Mouse (Mus musculus): ENCODE data around the gene Snap25. TPM values are rescaled to one million over a fixed set of nuclear protein-coding genes. Genes with fewer than 3 reads are reported as not detected.

The Snap25 gene
- polyA plus RNA-seq, 1 experiment: 3,013 TPM

DNA sequence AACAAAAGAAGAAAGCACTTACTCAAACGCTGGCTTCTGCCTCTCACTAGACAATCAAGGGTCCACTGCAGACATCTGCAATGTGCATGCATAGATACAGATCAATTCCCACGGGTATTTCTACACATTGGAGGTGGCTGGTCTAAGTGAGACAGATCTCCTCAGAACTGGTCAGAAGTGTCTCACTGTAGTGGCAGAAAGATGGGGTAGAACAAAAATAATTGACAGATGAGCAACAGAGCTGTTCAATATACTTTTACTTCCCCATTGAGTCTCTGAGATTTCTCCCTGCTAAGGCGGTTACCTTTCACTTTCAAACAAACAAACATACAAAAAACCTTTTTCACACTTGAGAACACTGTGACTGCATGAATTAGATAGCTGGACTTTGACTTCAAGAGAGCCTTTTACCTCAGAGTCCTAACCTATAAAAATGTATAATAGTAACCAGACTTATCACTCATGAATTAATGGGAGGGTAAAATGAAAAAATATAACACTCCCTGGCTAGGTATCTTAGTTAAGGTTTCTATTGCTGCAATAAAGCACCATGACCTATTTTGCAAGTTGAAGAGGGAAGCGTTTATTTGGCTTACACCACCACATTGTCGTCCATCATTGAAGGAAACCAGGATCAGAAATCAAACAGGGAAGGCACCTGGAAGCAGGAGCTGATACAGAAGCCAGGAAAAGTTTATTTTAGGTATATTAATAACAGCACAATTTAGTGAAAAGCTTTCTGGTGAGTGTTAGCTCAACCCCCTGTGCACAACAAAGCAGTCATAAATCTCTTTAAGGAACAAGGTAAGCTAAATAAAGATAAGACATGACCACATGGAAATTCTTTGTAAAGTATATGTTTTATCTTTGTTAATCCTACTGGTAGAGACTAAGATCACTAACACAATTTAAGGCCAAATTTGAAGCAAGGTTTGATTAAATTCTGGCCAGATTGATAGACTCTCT is 110.8 kb downstream of the Snap25 start:
- H3K27ac ChIP-seq (ENCODE audit: insufficient read depth, low read length): no peak overlapping the region
- no peak overlapping the region for H3K4me3 ChIP-seq (replicated peaks; ENCODE audit: insufficient read depth, low read depth, low read length)
- no peak for TF ChIP-seq CTCF (IDR thresholded peaks at IDR 0.05; ENCODE audit: borderline replicate concordance, insufficient read depth, low read depth, low read length)
- TF ChIP-seq POLR2A (IDR thresholded peaks at IDR 0.05; ENCODE audit: borderline replicate concordance, insufficient read depth, low read length): no peak
- no peak for DNase-seq
- H3K27me3 ChIP-seq (ENCODE audit: control insufficient read depth, insufficient read depth, low read length): no peaks in the 10 kb centered on the region
- WGBS: 37% methylated on average over 5 of the region's 5 CpGs
- H3K4me1 ChIP-seq (ENCODE audit: control insufficient read depth, insufficient read depth, low read length): no peaks in the 10 kb centered on the region; the same call in 1 of the 2 replicates

DNA sequence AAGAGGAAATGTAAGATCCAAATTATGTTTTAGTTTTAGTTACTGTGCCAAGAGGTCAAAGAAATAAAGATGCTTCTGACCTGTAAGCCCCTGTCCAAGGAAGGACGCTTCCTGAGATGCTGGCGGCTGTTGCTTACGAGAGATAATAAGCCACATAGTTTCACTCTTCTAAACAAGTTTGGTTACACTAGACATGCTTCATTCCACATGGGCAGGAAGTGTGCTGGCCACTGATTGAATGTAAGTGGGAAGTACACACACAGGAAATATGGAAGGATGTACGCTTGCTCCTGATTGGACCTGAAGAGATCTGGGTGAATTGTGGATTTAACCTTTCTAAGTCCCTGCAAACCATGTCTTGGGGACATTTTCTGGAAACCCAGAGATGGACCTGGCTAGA is 114.4 kb downstream of the Snap25 start:
- Histone ChIP-seq H3K4me3 (replicated peaks; ENCODE audit: insufficient read depth, low read depth, low read length) (no peak overlapping the region), H3K4me1 (ENCODE audit: control insufficient read depth, insufficient read depth, low read length) (no peaks in the 10 kb centered on the region; the same call in 1 of the 2 replicates), H3K27ac (ENCODE audit: insufficient read depth, low read length) (no peak overlapping the region), H3K27me3 (ENCODE audit: control insufficient read depth, insufficient read depth, low read length) (no peaks in the 10 kb centered on the region)
- TF ChIP-seq POLR2A (IDR thresholded peaks at IDR 0.05; ENCODE audit: borderline replicate concordance, insufficient read depth, low read length) (no peak), CTCF (IDR thresholded peaks at IDR 0.05; ENCODE audit: borderline replicate concordance, insufficient read depth, low read depth, low read length) (no peak)
- WGBS: 96% methylated on average over 4 of the region's 4 CpGs
- DNase-seq: no peak

Other genes with a start within 250 kb of the Snap25 start
- 0.69 and 1.1 TPM in 2 replicates for gene Ankef1, start 211.5 kb upstream of the Snap25 start, polyA plus RNA-seq (2012; rRNA removed)
- 41.4 TPM in 1 of 2 replicates, not detected in the other for gene AL731706.2, start 172.2 kb downstream of the Snap25 start, polyA plus RNA-seq (2012; rRNA removed)
- 2.5 and 3.0 TPM in 2 replicates for gene Slx4ip, start 177.8 kb downstream of the Snap25 start, polyA plus RNA-seq (2012; rRNA removed)
- 32.4 and 40.2 TPM in 2 replicates for gene AL731706.1, start 177.9 kb downstream of the Snap25 start, polyA plus RNA-seq (2012; rRNA removed)
- 11.7 and 12.2 TPM in 2 replicates for gene Mkks, start 177.9 kb downstream of the Snap25 start, polyA plus RNA-seq (2012; rRNA removed)

Measured in cerebellum, adult 2 months (tissue).